Mouse (Mus musculus) thymus, postnatal 0 days (tissue): ENCODE measurements around the gene Arhgap22. TPM values are rescaled to one million over a fixed set of nuclear protein-coding genes. Genes with fewer than 3 reads are reported as not detected.

Experiments used
- DNase-seq: peaks from one replicate; pipeline ENCODE4 v3.0.0-alpha.2; 2015; ENCODE audit warnings: low spot score
- polyA plus RNA-seq: library from polyadenylated mRNA; unstranded; fragments of >200 nt; fragmentation: Nextera tagmentation; extraction: Ambion mirVana; gene quantifications from 2 replicates; pipeline ENCODE4 v1.2.1, GENCODE M21; 2015

The Arhgap22 gene
- polyA plus RNA-seq, 1 experiment from 2014 or later = 3.4 TPM

DNA sequence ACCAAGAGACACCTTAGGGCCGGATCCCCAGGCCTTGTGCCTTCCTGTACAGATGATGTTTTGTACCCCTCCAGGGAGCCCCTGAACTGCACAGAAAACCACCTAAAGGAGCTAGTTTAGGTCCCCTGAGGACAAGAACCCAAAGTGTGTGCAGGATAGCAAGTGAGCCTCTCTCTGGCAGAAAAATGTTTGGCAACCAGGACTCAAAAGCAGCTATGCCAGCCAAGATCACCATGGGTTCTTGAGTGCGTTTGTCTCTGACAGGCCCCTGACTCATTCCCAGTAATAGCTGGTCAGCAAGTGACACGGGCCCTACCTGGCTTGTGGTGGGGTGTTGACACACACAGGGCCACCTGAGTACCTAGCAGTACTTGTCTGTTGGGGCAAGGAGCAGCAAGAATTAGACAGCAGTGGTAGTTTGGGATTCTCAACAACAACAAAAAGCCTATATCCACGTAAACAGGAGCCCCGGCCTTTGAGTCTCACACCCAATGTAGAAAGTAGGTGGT is 115.5 kb downstream of the Arhgap22 start:
- no peak for DNase-seq

DNA sequence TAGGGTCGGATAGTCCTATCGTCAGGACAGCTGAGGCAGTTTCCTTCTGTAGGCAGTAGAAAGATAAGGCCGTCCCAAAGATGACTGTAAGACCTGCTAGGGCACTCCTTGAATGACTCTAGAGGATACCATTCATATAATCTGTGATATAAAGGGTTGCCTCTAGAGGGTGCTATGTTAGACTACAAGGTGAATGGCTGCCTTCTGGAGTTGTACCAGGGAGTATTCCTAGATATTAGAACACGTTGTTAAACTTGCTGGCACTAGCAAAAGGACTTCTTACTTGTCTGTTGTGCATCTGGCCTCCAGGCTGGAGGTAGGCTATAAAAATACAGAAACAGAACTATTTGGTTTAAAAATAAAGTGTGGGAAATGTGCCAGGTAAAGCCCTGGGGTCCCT is 117.2 kb downstream of the Arhgap22 start:
- DNase-seq = peak; percentile 14

DNA sequence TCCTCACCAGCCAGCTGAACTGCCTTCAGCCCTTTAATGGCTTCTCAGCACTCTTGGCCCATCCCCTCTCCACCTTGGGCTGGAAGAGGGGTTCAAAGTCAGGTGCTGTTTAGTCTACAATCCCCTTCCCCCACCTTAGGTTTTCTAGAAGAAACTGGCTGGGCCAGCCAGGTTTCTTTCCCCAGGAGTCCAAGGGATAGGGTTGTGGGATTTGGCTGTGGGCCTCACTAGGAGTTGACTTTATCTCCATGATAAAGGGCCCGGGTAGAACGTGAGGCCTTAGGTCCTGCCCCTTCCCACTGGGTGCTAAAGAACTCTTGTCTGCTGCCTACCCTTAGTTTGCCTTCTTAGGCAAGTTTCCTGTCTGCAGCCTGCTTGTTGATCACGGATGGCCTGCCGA is 117.8 kb downstream of the Arhgap22 start:
- no peak for DNase-seq

DNA sequence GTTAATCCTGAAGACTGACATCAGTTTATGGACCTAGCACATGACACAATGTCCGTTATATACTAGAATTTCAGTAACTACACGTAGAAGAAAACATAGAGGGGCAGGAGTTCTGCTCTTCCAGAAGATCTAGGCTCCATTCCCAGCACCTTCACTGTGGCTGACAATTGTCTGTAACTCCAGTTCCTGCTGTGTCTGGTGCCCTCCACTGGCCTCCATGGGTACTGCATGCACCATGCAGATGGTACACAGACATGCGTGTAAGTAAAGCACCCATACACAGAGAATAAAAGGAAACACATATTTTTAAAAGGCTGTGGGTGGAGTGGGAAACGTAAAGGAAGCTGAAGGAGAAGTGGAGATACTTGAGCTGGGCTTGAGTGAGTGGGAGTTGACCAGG is 120.0 kb downstream of the Arhgap22 start:
- peak; percentile 27 for DNase-seq

DNA sequence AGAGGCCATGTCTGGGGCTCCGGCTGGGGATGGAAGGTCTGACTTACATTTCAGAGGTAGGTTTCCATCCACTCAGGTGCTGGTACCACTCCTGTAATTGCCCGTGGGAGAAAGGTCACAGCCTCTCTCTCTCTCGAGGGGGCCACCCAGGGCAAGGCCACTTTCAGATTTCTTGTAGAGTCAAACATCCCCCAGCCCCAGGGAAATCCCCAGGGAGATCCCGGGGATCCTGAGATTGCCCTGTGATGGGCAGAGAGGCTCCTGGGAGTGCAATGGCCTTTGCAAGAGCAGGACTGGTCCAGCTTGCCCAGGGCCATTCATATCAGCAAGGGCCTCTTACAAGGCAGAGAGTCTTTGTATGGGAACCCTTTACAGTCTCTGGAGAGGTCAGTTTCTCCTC is 120.6 kb downstream of the Arhgap22 start:
- DNase-seq = no peak

DNA sequence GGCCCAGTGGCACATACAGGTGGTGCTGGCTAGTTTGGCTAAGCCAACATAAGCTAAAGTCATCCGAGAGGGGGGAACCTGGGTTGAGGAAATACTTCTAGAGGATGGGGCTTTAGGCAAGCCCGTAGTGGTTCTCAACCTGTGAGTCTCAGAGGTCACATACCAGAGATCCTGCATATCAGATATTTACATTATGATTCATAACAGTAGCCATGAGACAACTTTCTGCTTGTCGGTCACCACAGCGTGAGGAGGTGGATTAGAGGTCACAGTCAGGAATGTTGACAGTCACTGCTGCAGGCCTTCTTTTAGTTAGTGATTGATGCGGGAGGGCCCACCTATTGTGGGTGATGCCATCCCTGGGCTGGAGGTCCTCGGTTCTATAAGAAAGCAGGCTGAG is 121.9 kb downstream of the Arhgap22 start:
- DNase-seq = no peak

DNA sequence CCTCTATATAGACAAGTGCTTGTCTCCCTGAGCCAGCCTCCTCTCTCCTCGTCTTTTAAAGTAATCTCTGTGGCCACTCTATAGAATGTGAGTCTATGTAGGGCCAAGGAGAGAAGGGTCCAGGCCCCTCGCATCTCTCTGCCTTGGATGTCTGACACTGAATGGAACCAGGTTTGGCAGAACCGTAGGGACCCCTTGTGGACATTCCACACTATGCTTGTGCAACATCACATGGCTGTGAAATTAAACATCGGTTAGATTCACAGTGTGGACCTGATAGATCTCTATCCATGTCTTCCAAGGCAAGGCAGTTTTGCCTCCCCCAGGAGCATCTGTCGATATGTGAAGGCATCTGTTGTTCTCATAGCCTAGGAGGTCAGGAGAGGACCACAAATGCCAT is 124.9 kb downstream of the Arhgap22 start:
- DNase-seq = no peak

DNA sequence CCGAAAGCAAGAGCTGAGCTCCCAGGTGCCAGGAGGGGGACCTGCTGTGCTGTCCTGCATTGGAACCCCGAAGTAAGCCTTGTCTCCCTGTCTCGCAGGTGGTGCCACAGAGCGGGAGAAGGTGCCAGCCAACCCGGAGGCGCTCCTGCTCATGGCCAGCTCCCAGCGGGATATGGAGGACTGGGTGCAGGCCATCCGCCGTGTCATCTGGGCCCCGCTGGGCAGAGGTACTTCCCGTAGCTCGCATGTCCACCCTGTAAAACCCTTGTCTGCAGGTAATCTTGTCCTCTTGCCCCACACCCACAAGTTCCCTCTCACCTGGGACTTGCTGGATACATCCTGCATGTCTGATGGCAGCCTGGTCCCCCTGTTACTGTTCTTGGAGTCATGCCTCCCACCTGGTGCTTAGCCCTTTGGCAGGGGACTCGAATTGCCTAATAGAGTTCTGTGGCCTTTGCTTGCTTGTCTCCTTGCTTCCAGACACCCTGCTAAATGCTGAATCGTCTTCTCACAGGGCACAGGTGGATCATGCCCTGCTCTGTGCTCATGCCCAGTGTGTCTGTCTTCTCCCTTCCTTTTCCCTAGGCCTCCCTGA is 129.4 kb downstream of the Arhgap22 start:
- DNase-seq = no peak

DNA sequence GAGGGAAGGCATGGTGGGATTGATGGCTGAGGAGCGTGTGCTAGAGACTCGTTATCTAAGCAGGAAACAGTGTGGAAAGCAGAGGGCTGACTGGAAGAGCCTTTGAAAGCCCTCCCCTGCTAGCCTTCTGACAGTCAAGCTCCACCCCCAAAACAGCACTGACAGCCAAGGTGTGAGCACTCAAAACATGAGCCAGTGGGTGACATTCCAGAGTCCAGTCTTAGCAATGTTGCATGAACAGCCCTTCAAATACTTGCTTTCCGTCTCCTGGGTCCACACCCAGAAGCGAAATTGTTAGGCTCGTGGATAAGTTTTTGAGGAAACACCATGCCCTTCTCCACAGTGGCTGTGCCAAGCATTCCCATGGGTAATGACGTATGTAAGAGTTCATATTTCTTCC is 132.7 kb downstream of the Arhgap22 start:
- DNase-seq = no peak

DNA sequence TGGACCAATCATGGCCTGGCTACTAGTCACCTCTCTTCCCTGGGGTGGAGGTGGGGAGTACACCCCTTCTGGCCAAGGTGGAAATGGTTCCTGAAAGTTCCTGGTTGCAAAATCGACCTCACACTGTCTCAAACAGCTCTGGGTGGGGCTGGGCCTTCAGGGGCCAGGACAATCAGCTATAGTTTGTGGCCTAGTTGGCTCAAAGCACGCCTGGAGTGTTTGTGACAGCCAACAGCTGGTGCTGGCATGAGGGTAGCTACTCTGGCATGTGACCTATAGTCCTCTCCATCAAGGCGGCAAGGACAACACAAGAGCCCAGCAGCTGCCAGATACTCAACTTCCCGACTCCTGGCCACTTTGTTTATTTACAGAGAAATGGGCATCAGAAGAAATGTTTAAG is 133.9 kb downstream of the Arhgap22 start:
- DNase-seq = no peak

DNA sequence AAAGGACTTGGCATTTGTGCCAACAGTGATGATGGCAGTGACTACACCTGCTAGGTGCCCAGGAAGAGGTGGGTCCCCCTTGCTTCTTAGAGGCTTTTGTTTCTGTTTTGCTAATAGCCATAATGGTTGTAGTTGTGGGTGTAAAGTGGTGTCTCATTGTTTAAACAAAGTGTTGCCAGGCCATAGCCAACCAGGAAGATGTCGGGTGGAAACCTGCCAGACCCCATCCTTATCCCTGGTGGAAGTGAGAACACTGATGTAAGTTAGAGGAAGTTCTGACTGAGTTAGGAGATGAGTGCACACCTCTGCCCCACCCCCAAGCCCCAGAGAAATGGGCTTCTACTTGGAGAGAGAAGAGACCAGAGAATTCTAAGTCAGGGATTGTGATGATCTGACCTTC is 134.3 kb downstream of the Arhgap22 start:
- DNase-seq = no peak

DNA sequence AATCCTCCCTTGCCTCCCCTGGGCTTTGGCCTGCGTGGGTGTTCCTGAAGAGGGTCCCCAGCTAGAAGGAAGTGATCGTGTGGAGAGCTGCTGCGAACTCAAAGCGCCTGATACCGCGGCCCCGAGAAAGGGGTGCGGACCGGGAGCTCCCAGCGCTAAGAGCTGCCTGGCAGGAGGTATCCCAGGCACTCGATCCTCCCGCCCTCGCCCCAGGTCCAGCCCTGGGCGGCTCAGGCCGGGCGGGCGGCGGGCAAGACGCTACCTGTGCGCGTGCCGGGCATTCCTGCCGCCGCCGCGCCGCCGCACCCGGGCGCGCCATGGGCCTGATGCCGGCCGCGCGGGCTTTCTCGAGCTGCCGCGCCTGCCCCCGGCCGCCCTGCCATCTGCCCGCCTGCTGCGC is 137.2 kb downstream of the Arhgap22 start:
- no peak for DNase-seq

DNA sequence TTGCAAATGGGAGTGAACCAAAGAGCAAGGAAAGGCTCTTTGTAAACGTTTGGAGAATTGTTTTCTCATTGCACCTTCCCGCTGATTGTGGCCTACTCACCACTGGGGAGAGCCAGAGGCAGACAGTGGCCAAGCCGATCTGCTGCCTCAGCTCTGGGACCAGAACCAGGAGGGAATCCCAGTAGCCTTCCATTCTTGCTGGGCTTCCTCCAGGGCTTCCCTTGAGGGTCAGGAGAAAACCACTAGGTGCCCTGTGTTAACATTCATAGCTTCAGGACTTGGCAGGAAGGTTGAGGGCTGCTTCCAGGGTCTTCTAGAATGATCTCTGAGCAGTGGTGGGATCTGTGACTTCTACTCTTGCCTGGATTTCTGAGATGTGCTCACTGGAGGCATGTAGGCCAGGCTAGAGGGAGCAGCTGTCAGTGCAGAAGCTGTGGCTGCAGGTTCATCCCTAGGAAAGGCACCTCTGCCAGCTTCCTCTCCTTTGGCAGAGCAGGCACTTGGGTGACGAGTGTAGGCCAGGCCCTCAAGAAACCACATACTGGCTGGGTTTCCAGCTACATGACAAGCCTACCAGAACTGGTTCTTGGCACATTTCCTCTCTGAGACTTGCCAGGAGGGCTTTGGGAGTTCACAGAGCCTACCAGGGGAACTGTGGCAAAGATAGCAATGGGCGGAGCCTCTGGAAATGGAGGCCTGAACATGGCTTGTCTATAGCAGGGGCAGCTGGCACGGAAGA is 138.3 kb downstream of the Arhgap22 start:
- DNase-seq = no peak

DNA sequence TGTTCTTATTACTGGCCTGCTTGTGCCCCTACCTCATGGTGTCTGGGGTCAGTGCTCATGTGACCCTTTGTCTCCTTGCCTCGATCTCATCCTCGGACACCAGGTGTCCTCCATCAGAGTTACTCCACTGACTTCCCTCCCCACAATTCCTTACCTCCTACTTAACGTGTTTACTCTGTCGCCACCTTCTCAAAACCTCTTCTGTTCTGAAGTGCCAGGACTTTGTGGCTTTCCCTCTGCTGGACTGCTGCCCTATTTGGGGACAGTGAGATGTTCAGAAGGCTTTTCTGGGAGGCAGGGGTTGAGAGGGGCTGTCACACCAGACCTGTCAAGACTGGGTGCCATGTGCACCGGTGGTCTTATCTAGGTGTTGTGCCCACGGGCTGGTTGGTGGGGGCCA is 139.1 kb downstream of the Arhgap22 start:
- no peak for DNase-seq

DNA sequence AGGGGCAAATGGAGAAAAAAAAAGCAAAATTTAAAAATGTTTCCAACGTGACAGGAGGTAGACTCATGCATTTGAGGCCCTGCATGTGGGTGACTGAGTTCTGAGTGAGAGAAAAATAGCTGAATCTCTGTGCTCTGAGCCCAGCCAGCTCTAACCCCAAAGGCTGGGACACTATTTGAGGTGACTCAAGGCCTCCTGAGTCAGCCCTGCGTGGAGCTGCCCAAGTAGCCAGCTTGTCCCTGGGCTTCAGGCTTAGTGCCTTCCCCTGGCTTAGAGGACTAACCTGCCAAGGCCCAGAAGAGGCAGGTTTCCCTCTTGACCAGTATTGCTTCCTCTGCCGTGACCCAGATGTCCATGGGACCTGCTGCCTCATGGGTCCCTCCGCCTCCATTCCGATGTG is 141.4 kb downstream of the Arhgap22 start:
- no peak for DNase-seq

DNA sequence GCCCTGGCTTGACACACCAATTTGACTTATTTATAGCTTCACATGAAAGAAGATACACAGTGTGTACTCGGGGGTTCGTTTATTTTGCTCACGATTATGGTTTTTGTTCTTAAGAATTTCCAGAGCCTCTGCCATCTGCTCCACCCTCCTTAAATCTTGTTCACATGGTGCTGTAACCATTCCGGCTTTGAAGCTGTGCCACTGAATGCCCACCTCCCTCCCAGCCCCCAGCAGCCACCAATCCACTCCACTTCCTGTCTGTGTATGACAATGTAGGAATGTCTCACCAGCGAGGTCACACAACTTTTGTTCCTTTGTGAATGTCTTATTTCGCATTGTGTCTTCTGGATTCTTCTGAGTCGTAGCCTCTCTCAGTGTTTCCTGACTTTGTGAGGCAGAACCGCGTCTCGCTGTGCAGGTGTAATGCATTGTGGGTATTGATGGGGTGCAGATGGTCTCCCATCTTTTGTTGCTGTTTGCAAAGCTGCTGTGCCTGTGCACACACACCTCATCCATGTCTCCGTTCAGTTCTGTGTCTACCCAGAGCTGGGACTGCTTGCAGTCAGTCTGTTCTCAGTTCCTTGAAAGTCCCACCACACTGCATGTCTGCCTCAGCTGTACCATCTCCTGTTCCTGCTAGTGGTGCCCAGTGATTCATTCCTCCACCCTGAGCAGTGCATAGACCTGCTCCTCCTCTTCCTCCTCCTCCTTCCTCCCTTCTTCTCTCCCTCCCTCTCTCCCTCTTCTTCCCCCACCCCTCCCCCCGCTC is 144.0 kb downstream of the Arhgap22 start:
- no peak for DNase-seq

DNA sequence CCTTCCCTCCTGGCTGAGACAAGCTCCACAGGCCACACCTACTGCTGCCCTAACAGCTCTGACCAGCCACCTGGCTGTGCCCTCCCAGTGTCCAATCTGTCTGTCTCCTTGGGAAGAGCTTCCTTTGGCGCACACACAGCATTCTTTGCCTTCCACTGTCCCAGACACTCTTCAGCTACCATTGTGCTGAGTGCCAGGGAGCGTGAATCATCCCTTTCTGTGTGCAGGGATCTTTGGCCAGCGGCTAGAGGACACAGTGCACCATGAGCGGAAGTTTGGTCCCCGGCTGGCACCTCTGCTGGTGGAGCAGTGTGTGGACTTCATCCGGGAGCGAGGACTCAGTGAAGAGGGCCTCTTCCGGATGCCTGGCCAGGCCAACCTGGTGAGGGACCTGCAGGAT is 145.1 kb downstream of the Arhgap22 start:
- DNase-seq = no peak

DNA sequence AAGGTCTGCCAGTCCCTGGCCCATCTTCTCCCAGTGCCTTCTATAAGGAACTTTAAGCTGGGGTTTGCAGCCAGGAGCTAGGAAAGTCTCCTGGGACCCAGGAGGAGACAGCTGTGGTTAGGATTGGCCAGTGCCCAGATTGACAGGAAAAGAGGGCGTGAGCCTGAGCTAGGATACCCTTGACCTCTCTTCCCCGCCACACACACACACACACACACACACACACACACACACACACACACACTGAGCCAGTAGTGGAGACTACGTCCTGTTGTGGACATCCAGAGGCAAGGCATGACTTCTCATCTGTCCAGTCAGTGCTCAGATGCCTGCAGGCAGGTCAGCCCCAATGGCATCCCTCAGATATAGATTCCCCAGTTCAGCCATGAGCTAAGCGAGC is 147.7 kb downstream of the Arhgap22 start:
- DNase-seq = no peak

DNA sequence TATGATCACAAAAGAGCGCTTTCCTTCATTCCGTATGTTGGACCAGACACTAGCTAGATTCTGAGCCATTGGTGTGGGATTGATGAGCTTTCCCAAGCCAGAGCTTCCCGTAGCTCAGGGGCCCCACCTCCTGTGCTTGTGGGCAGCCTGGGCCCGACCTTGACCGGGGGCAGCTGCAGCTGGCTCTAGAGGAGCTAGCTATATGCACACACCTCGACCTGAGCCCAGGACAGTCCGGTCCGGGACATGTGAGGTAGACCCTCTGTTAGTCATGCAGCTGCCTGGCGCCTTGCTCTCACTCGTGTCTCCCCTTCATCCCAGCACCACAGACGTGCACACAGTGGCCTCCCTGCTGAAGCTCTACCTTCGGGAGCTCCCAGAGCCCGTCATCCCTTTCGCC is 148.3 kb downstream of the Arhgap22 start:
- DNase-seq = no peak

DNA sequence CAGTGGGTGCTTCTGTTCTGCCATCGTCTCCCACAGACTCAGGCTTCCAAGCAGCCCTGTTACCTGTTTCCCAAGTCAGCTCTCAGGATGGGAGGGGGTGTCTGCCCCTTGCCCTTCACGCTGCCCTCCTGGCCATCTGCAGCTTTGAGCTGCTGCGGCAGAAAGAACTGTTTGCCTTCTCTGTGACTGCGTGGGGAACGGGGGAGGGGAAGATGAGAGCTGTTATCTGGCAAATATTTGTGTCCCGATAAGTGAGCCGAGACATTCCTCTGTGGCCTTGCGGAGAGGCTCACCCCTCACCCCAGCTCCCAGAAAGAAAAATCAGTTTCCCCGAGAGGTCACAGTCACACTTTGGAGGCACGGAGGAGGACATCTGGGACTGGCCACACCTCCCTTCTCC is 149.0 kb downstream of the Arhgap22 start:
- no peak for DNase-seq

DNA sequence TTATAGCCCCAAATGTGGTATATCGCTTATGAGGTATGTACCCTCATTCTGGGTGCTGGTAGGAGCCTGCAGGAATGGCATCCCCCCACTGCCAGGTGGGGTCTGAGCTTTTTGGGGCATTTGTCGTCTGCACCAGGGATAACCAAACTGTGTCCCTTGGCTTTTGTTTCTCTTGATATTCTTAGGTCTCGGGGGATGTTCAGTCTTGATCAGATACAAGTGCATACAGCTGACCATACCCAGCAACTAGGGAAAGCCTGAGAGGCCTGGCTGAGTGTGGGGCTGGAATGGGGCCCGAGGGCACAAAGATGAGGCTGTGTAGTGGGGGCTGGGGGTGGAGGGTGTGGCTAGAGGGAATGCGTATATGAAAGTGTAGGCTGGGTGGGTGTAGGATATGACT is 149.8 kb downstream of the Arhgap22 start:
- DNase-seq = no peak

DNA sequence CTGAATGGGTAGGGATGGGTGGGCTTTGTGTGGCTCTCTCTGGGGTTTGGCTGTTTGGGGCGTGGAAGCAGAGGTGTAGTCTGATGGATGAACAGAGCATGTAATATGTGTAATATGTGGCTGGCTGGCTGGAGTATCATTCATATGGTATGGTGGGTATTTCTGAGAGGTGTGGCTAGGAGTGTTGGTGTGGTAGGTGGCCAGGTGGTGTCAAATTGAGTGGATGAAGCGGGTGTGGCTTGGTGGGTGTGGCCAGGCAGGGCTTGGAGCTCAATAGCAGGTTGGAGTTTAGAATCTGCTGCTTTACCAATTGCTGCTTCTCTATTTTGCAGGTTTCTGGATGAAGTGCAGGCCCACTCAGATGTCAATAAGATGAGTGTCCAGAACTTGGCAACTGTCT is 150.2 kb downstream of the Arhgap22 start:
- no peak for DNase-seq
